Mouse (Mus musculus): ENCODE measurements around the gene Rac2. TPM values are rescaled to one million over a fixed set of nuclear protein-coding genes. Genes with fewer than 3 reads are reported as not detected.

Gene Rac2
- polyA plus RNA-seq (2015; fragmentation: Nextera tagmentation; extraction: Ambion mirVana): 4.0 and 5.7 TPM in 2 replicates

DNA sequence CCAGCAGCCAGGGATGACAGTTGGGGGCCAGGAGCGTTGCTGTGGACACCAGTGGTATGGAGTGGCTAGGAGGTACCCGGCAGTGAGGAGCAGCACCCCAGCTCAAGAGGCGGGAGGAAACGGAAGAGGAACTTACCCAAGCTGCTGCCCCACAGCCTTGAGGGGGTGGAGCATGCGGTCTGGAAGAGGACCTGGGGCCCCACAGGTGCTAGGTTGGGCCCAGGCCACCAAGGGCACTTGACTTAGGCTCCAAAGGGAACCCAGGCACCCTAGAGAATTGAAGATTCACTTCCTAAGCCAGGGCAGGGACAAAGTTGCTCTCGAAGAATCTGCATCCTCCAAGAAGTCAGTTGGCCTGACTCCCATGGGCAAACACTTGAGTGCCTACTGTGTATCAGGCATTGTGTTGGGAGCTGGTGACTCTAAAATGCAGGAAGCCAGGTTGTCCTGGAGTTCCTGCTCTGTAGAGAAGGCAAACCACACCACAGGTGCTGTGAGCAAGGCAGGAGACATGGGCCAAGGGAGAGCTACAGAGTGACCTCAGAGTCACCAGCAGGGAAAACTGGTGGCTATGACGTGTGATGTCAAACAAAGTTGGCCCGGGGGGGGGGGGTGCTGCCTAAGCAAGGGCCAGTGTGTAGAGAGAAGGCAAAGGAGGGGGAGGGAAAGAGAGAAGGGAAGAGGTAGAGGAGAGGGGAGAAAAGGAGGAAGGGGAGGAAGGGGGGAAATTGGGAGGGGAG, at the start of gene Rac2:
Gene Rac2 (minus strand): TSS at position 126 of the 740 bp plus-strand sequence.
- Histone ChIP-seq H3K27ac (ENCODE audit: low read depth, low read length) (no peak within 1 kb of the TSS), H3K27me3 (replicated peaks; ENCODE audit: control insufficient read depth, insufficient read depth, low read length) (no peaks in the 10 kb centered on the region), H3K4me2 (ENCODE audit: low read length) (no peak within 1 kb of the TSS), H3K4me3 (ENCODE audit: low read length) (no peak within 1 kb of the TSS), H3K36me3 (ENCODE audit: control insufficient read depth, insufficient read depth, low read length) (no peaks in the 10 kb centered on the region), H3K9ac (ENCODE audit: low read depth, low read length) (no peak within 1 kb of the TSS), H3K9me3 (ENCODE audit: control insufficient read depth, low read length) (no peaks in the 10 kb centered on the region), H3K4me1 (ENCODE audit: control insufficient read depth, insufficient read depth, low read depth, low read length) (no peaks in the 10 kb centered on the region)
- no peak for ATAC-seq
- 81% methylated on average over 8 of the region's 8 CpGs for WGBS

DNA sequence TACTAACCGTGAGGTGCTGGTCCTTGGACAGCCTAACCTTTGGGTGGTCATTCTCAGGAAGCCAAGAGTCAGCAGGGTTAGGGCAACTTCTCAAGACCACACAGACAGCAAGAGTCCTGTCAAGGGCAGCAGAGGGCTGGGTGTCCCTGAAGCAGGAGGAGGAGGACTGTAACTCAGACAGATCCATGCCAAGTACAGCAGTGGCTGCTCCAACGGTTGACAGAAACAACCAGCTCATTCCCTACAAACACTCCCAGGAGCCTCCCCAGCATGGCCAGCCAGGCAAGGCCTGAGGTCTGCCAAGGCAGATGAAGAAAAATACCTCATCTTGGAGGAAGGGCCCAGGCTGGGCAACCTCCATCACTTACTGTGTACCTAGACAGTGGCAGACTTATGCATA, 44.4 kb upstream of the Rac2 start:
- Histone ChIP-seq H3K9me3 (ENCODE audit: control insufficient read depth, low read length) (no peaks in the 10 kb centered on the region), H3K36me3 (ENCODE audit: control insufficient read depth, insufficient read depth, low read length) (no peaks in the 10 kb centered on the region), H3K4me2 (ENCODE audit: low read length) (no peak overlapping the region), H3K4me3 (ENCODE audit: low read length) (no peak overlapping the region), H3K4me1 (ENCODE audit: control insufficient read depth, insufficient read depth, low read depth, low read length) (no peaks in the 10 kb centered on the region), H3K9ac (ENCODE audit: low read depth, low read length) (no peak overlapping the region), H3K27ac (ENCODE audit: low read depth, low read length) (no peak overlapping the region), H3K27me3 (replicated peaks; ENCODE audit: control insufficient read depth, insufficient read depth, low read length) (peaks cover 2% of the 10 kb centered on the region; the same call in 1 of the 2 replicates)
- no peak for ATAC-seq
- WGBS: 77% methylated on average over 2 of the region's 2 CpGs

DNA sequence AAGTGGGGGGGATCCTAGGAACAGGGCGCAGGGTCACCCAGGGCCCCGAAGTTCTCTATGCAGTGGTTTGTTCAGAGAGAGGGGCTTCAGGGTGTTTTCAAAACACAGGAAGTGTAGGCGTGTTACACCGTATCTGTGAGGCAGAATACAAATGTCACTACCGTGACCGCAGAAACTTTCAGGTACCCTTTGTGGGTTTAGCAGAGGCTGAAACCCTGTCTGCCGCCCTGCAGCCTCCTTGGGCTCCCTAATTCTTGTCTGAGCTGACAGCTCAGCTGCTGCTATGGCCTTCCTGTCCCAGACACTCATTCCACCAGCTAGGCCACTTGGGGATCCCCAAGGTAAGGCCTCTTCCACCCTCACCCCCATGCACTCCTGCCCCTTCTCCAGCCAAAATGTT, 42.0 kb upstream of the Rac2 start:
- peaks cover 6% of the 10 kb centered on the region; the same call in 1 of the 2 replicates for H3K4me1 ChIP-seq (ENCODE audit: control insufficient read depth, insufficient read depth, low read depth, low read length)
- H3K4me3 ChIP-seq (ENCODE audit: low read length): no peak overlapping the region
- ATAC-seq: no peak
- H3K9ac ChIP-seq (ENCODE audit: low read depth, low read length): no peak overlapping the region
- no peaks in the 10 kb centered on the region for H3K9me3 ChIP-seq (ENCODE audit: control insufficient read depth, low read length)
- 88% methylated on average over 7 of the region's 7 CpGs for WGBS
- no peaks in the 10 kb centered on the region for H3K27me3 ChIP-seq (replicated peaks; ENCODE audit: control insufficient read depth, insufficient read depth, low read length)
- H3K27ac ChIP-seq (ENCODE audit: low read depth, low read length): no peak overlapping the region
- H3K36me3 ChIP-seq (ENCODE audit: control insufficient read depth, insufficient read depth, low read length): no peaks in the 10 kb centered on the region
- no peak overlapping the region for H3K4me2 ChIP-seq (ENCODE audit: low read length)

DNA sequence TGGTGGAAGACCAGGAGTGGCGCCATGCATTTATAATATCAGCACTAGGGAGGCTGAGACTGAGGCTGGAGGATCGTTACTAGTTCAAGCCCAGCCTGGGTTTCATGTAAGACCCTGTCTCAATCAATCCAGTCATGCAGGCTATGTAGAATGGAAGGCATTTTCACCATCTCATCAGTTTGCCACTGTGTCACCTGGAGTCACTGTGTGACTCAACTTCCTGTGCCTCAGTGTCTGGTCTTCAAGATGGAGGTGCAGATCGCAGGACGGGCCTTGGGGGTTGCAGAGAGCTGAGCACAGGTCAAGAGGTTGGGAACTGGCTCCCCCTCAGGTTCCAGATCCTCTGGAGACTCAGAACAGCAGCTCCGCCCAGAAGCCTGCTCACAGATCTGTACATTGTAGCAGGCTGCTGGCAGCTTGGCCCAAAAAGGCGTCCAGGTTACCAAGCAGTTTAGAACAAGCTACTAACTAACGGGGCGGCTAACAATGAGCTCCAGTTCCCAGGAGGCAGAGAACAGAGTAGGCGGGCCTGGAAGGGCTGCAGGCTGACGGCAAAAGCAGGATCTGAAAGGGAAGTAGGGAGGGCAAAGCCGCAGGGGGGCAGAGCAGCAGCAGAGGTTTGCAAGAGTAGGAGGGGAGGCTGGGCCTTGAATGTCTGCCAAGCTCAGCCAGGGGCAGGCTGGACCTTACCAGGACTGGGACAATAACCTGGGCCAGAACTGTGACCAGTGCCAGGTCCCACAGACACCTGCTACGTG, 38.3 kb upstream of the Rac2 start:
- 35% methylated on average over 12 of the region's 12 CpGs for whole genome bisulfite sequencing

DNA sequence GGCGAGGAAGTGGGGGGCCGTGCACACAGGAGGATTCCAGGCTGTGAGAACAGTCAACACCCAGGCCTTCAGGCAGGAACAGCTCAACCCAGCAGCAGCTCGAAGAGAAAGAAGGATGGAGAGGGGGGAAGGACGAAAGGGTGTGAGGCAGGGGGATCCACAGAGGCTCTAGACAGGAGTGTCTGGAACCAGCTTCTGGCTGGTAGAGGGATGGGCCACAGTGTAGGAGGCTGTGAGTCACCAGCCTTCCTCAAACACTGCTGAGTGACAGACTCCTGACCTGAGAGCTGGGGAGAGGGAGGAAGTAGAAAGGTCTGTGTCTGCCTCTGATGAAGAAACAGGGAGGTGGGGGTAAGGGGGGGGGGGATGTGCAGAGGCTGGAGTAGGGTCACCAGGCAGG, 34.9 kb upstream of the Rac2 start:
- ATAC-seq: no peak
- Histone ChIP-seq H3K4me3 (ENCODE audit: low read length) (no peak overlapping the region), H3K9ac (ENCODE audit: low read depth, low read length) (no peak overlapping the region; the same call in 1 of the 2 replicates), H3K36me3 (ENCODE audit: control insufficient read depth, insufficient read depth, low read length) (no peaks in the 10 kb centered on the region), H3K27ac (ENCODE audit: low read depth, low read length) (no peak overlapping the region), H3K4me1 (ENCODE audit: control insufficient read depth, insufficient read depth, low read depth, low read length) (peaks cover 16% of the 10 kb centered on the region), H3K27me3 (replicated peaks; ENCODE audit: control insufficient read depth, insufficient read depth, low read length) (no peaks in the 10 kb centered on the region), H3K4me2 (ENCODE audit: low read length) (no peak overlapping the region), H3K9me3 (ENCODE audit: control insufficient read depth, low read length) (no peaks in the 10 kb centered on the region)
- 75% methylated on average over 4 of the region's 4 CpGs for WGBS

More for the DNA sequence above, 38.3 kb upstream of the Rac2 start:
- H3K9ac ChIP-seq (ENCODE audit: low read depth, low read length): peak overlapping the region; percentile 31; the same call in 1 of the 2 replicates
- H3K4me1 ChIP-seq (ENCODE audit: control insufficient read depth, insufficient read depth, low read depth, low read length): peaks cover 11% of the 10 kb centered on the region
- peak; percentile 69 for ATAC-seq
- H3K36me3 ChIP-seq (ENCODE audit: control insufficient read depth, insufficient read depth, low read length): no peaks in the 10 kb centered on the region
- no peak overlapping the region for H3K4me2 ChIP-seq (ENCODE audit: low read length)
- H3K27ac ChIP-seq (ENCODE audit: low read depth, low read length): peak overlapping the region; percentile 13; the same call in 1 of the 2 replicates
- no peak overlapping the region for H3K4me3 ChIP-seq (ENCODE audit: low read length)
- H3K27me3 ChIP-seq (replicated peaks; ENCODE audit: control insufficient read depth, insufficient read depth, low read length): no peaks in the 10 kb centered on the region
- H3K9me3 ChIP-seq (ENCODE audit: control insufficient read depth, low read length): no peaks in the 10 kb centered on the region

DNA sequence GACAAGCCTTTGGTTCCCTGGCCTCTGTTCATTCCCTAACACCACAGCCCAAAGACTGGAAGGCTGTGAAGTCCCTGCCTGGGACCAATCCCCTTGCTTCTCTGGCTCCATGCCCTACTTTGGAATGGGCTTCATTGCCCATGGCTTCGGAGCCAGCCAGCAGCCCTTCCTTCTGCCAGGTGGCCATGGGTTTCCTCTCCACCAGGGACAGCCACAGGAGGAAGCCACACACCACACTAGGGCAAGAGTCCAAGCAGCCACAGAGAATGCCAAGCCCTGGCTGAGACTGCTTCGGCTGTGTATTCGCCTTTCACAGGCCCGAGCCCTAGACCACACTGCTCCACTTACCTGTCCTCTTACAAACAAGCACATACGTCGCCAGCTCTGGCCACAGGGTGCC, 33.5 kb upstream of the Rac2 start:
- no peaks in the 10 kb centered on the region for H3K27me3 ChIP-seq (replicated peaks; ENCODE audit: control insufficient read depth, insufficient read depth, low read length)
- H3K4me1 ChIP-seq (ENCODE audit: control insufficient read depth, insufficient read depth, low read depth, low read length): peaks cover 14% of the 10 kb centered on the region
- H3K36me3 ChIP-seq (ENCODE audit: control insufficient read depth, insufficient read depth, low read length): no peaks in the 10 kb centered on the region
- no peaks in the 10 kb centered on the region for H3K9me3 ChIP-seq (ENCODE audit: control insufficient read depth, low read length)
- H3K9ac ChIP-seq (ENCODE audit: low read depth, low read length): no peak overlapping the region
- ATAC-seq: peak; percentile 66; the same call in 1 of the 2 replicates
- no peak overlapping the region for H3K4me2 ChIP-seq (ENCODE audit: low read length)
- H3K4me3 ChIP-seq (ENCODE audit: low read length): no peak overlapping the region
- H3K27ac ChIP-seq (ENCODE audit: low read depth, low read length): peak overlapping the region; percentile 48; the same call in 1 of the 2 replicates
- WGBS: 68% methylated on average over 6 of the region's 6 CpGs

DNA sequence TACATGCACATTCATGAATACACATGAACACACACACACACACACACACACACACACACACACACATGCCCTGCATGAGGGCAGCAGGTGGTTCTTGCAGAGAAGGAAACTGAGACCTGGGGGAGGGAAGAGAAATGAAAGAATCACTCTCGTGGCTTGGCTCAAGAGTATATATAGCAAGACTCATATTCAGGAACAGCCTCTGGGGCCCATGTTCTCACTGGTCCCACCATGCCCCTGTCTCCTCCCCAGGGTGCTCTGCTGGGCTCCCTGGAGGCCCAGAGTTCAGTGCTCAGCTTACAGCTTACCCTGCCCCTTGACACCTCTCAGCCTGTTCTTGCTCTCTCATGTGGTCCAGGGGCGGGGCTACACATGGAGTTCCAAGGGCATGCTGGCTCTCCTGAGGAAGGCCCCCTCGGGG, 32.8 kb upstream of the Rac2 start:
- WGBS: 50% methylated on average over 3 of the region's 3 CpGs

DNA sequence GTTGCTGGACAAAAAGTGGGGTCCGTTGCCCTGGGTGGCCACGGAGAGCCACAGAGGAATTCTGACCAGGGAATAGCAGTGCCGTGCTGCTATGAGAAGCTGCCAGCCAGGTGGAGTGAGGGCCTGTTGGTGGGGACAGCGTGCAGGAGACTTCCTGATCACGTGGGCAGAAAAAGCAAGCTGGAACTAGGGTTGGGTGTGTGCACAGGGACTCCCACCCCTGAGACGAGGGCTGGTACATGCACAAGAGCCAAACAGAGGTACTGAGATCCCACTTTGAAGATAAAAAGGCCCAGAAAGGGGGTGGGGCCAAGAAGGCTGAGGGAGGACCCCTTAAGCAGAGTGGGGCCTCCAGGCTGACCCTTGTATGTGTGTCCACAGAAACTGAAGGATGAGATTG, 31.7 kb upstream of the Rac2 start:
- H3K9ac ChIP-seq (ENCODE audit: low read depth, low read length): no peak overlapping the region
- H3K4me1 ChIP-seq (ENCODE audit: control insufficient read depth, insufficient read depth, low read depth, low read length): peaks cover 10% of the 10 kb centered on the region
- H3K9me3 ChIP-seq (ENCODE audit: control insufficient read depth, low read length): no peaks in the 10 kb centered on the region
- no peak for ATAC-seq
- H3K27ac ChIP-seq (ENCODE audit: low read depth, low read length): no peak overlapping the region
- H3K36me3 ChIP-seq (ENCODE audit: control insufficient read depth, insufficient read depth, low read length): no peaks in the 10 kb centered on the region
- no peaks in the 10 kb centered on the region for H3K27me3 ChIP-seq (replicated peaks; ENCODE audit: control insufficient read depth, insufficient read depth, low read length)
- 72% methylated on average over 6 of the region's 6 CpGs for WGBS
- H3K4me3 ChIP-seq (ENCODE audit: low read length): no peak overlapping the region
- no peak overlapping the region for H3K4me2 ChIP-seq (ENCODE audit: low read length)

More for the DNA sequence above, 32.8 kb upstream of the Rac2 start:
- Histone ChIP-seq H3K27ac (ENCODE audit: low read depth, low read length) (no peak overlapping the region), H3K36me3 (ENCODE audit: control insufficient read depth, insufficient read depth, low read length) (no peaks in the 10 kb centered on the region), H3K9ac (ENCODE audit: low read depth, low read length) (no peak overlapping the region), H3K4me1 (ENCODE audit: control insufficient read depth, insufficient read depth, low read depth, low read length) (peaks cover 10% of the 10 kb centered on the region), H3K9me3 (ENCODE audit: control insufficient read depth, low read length) (no peaks in the 10 kb centered on the region), H3K4me2 (ENCODE audit: low read length) (no peak overlapping the region), H3K4me3 (ENCODE audit: low read length) (no peak overlapping the region), H3K27me3 (replicated peaks; ENCODE audit: control insufficient read depth, insufficient read depth, low read length) (no peaks in the 10 kb centered on the region)
- ATAC-seq: no peak

DNA sequence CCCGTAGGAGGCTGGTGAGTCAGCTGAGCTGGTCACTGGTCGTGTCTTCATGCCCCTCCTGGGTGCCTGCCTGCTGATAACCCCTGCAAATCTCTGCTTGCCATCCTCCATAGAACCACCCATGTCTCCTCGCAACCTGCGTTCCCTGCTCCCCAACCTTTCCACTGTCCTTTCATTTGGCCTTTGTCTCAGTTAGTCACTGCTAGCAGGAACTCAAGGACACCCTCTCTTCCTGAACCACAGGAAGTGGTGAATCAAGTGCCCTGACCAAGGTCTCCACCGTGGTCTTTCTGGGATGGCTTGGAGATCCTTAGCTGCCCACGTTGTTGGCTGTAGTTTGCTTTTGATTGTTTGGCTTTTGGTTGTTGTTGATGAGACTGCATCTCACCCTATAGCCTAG, 28.6 kb upstream of the Rac2 start:
- ATAC-seq: no peak
- Histone ChIP-seq H3K36me3 (ENCODE audit: control insufficient read depth, insufficient read depth, low read length) (no peaks in the 10 kb centered on the region), H3K4me1 (ENCODE audit: control insufficient read depth, insufficient read depth, low read depth, low read length) (peaks cover 8% of the 10 kb centered on the region), H3K9ac (ENCODE audit: low read depth, low read length) (no peak overlapping the region), H3K9me3 (ENCODE audit: control insufficient read depth, low read length) (no peaks in the 10 kb centered on the region), H3K27me3 (replicated peaks; ENCODE audit: control insufficient read depth, insufficient read depth, low read length) (no peaks in the 10 kb centered on the region), H3K4me2 (ENCODE audit: low read length) (no peak overlapping the region), H3K4me3 (ENCODE audit: low read length) (no peak overlapping the region), H3K27ac (ENCODE audit: low read depth, low read length) (no peak overlapping the region)
- 83% methylated on average over 6 of the region's 6 CpGs for WGBS
